Mouse (Mus musculus): ENCODE measurements around the gene Gtf2h1. TPM values are rescaled to one million over a fixed set of nuclear protein-coding genes. Genes with fewer than 3 reads are reported as not detected.
A peak's percentile ranks its signal among the peaks of the same experiment; 100 is the strongest.

Gtf2h1 gene
- total RNA-seq, 2 experiments from 2014 or later, result 38.4 to 40.8 TPM

- intact Hi-C loops (cut with DNase I), result no loop called here
- DNase-seq (ENCODE audit: extremely low spot score in 1 of 2, low spot score in 2 of 2), result no peak
Observed at GRCm38 (mm10) chr7:46842278-46842677, 46.4 kb downstream of the Gtf2h1 start.

GRCm38 (mm10) chr7:46843576-46843975 lies 47.7 kb downstream of the Gtf2h1 start:
- DNase-seq (ENCODE audit: extremely low spot score in 1 of 2, low spot score in 2 of 2), result peak in 1 of 2 experiments; percentile 44
- intact Hi-C loops (cut with DNase I), result no loop called here

GRCm38 (mm10) chr7:46845211-46845977 lies 49.5 kb downstream of the Gtf2h1 start:
- intact Hi-C loops (cut with DNase I), result no loop called here
- peak; percentile 91 to 97 for DNase-seq (ENCODE audit: extremely low spot score in 1 of 2, low spot score in 2 of 2)

GRCm38 (mm10) chr7:46845978-46846485 lies 50.1 kb downstream of the Gtf2h1 start:
- intact Hi-C loops (cut with DNase I), result no loop called here
- no peak for DNase-seq (ENCODE audit: extremely low spot score in 1 of 2, low spot score in 2 of 2)

GRCm38 (mm10) chr7:46846486-46847244 lies 50.8 kb downstream of the Gtf2h1 start:
- peak; percentile 35 to 77 for DNase-seq (ENCODE audit: extremely low spot score in 1 of 2, low spot score in 2 of 2)
- intact Hi-C loops (cut with DNase I), result no loop called here

GRCm38 (mm10) chr7:46849287-46849686 lies 53.4 kb downstream of the Gtf2h1 start:
- DNase-seq (ENCODE audit: extremely low spot score in 1 of 2, low spot score in 2 of 2), result no peak
- intact Hi-C loops (cut with DNase I), result no loop called here

GRCm38 (mm10) chr7:46851026-46851425 lies 55.1 kb downstream of the Gtf2h1 start:
- DNase-seq (ENCODE audit: extremely low spot score in 1 of 2, low spot score in 2 of 2), result no peak

GRCm38 (mm10) chr7:46852666-46853065 lies 56.8 kb downstream of the Gtf2h1 start:
- DNase-seq (ENCODE audit: extremely low spot score in 1 of 2, low spot score in 2 of 2), result no peak
- intact Hi-C loops (cut with DNase I), result no loop called here

More at GRCm38 (mm10) chr7:46851026-46851425, 55.1 kb downstream of the Gtf2h1 start:
- intact Hi-C loops (cut with DNase I), result no loop called here

- DNase-seq (ENCODE audit: extremely low spot score in 1 of 2, low spot score in 2 of 2), result no peak
- intact Hi-C loops (cut with DNase I), result no loop called here
Observed at GRCm38 (mm10) chr7:46853365-46853764, 57.5 kb downstream of the Gtf2h1 start.

- no peak for DNase-seq (ENCODE audit: extremely low spot score in 1 of 2, low spot score in 2 of 2)
- intact Hi-C loops (cut with DNase I), result no loop called here
Observed at GRCm38 (mm10) chr7:46855866-46856560, 60.1 kb downstream of the Gtf2h1 start.

- DNase-seq (ENCODE audit: extremely low spot score in 1 of 2, low spot score in 2 of 2), result no peak
- intact Hi-C loops (cut with DNase I), result no loop called here
Observed at GRCm38 (mm10) chr7:46857436-46857835, 61.5 kb downstream of the Gtf2h1 start.

GRCm38 (mm10) chr7:46859031-46859430 lies 63.1 kb downstream of the Gtf2h1 start:
- intact Hi-C loops (cut with DNase I), result no loop called here

GRCm38 (mm10) chr7:46860996-46861395 lies 65.1 kb downstream of the Gtf2h1 start, which contains the start of gene Ldhc:
Gene Ldhc (plus strand): TSS chr7:46861203.
- intact Hi-C loops (cut with DNase I), result no loop called here
- DNase-seq (ENCODE audit: extremely low spot score in 1 of 2, low spot score in 2 of 2), result no peak

More at GRCm38 (mm10) chr7:46859031-46859430, 63.1 kb downstream of the Gtf2h1 start:
- DNase-seq (ENCODE audit: extremely low spot score in 1 of 2, low spot score in 2 of 2), result no peak

- DNase-seq (ENCODE audit: extremely low spot score in 1 of 2, low spot score in 2 of 2), result no peak
- intact Hi-C loops (cut with DNase I), result no loop called here
Observed at GRCm38 (mm10) chr7:46871988-46872387, 76.1 kb downstream of the Gtf2h1 start.

Other genes starting within 250 kb of the Gtf2h1 start
- gene Sergef, start 156.3 kb upstream of the Gtf2h1 start, total RNA-seq (2021), result 10 to 100 TPM; 57.3 to 61.3 TPM
- gene Tph1, start 123.6 kb upstream of the Gtf2h1 start, total RNA-seq (2021), result under 1 TPM; 0.45 to 0.69 TPM
- gene Saal1, start 85.4 kb upstream of the Gtf2h1 start, total RNA-seq (2021), result 1 to 10 TPM; 9.3 to 9.5 TPM
- gene Saa3, start 80.4 kb upstream of the Gtf2h1 start, total RNA-seq (2021), result not detected
- gene Saa4, start 63.5 kb upstream of the Gtf2h1 start, total RNA-seq (2021), result not detected
- not detected for gene Saa1, start 53.1 kb upstream of the Gtf2h1 start, total RNA-seq (2021)
- gene Saa2, start 44.3 kb upstream of the Gtf2h1 start, total RNA-seq (2021), result not detected
- gene Hps5, start within 50 bp of the Gtf2h1 start, total RNA-seq (2021), result 10 to 100 TPM; 13.8 to 14.7 TPM
- 100 to 1,000 TPM; 495 to 502 TPM for gene Ldha, start 45.4 kb downstream of the Gtf2h1 start, total RNA-seq (2021)
- gene Ldhc, start 65.1 kb downstream of the Gtf2h1 start, total RNA-seq (2021), result not detected
- gene Tsg101, start 123.9 kb downstream of the Gtf2h1 start, total RNA-seq (2021), result 10 to 100 TPM; 91.5 to 94.0 TPM
- 10 to 100 TPM; 10.8 to 11.7 TPM for gene Uevld, start 162.4 kb downstream of the Gtf2h1 start, total RNA-seq (2021)
- not detected for gene Gm9999, start 187.5 kb downstream of the Gtf2h1 start, total RNA-seq (2021)
- gene Spty2d1, start 212.3 kb downstream of the Gtf2h1 start, total RNA-seq (2021), result 1 to 10 TPM; 8.9 to 9.5 TPM

Data from left cerebral cortex, postnatal 10 days (tissue).